Mouse (Mus musculus): ENCODE results near the gene Ppp1r9a. TPM values are rescaled to one million over a fixed set of nuclear protein-coding genes. Genes with fewer than 3 reads are reported as not detected.

The Ppp1r9a gene
- polyA plus RNA-seq (2012; rRNA removed), result 2.3 and 3.0 TPM in 2 replicates
- polyA plus RNA-seq (2014; fragmentation: Nextera tagmentation; extraction: Ambion mirVana), result 2.6 TPM in 2 replicates

DNA sequence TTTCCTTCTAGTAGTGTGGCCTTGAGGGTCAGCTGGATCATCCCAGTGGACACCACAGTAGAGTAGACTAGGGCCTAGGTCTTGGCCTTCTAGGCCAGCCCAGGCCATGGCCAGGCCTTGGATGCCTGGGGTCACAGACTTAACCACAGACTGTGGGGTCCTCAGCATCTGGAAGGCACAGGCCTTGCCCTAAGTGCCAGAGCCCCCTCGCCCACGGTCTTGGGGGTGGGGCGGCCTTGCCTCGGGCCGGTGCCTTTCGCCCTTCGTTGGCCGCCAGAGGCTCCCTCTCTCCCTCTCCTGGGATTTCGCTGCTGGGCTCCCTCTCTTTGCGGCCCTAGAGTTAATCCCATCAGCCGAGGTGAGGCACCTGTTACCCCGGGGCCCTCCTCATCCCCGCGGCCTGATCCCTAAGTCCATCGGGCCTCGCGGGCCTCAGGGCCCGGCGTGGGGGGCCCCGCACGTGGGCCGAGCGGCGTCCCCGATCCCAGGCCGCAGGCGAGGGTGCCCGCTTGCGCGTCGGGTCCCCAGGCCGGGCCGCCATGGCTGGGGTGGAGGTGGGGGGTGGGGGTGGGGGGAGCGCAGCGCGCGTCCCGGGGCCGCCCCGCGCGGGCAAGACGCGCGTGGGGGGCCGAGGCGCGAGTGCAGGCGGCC lies at the start of gene Ppp1r9a:
TSS of gene Ppp1r9a (plus strand) at position 244 of the 651 bp plus-strand sequence.
- H3K36me3 ChIP-seq (replicated peaks; ENCODE audit: control insufficient read depth, insufficient read depth, low read depth), result no peaks in the 10 kb centered on the region
- H3K27me3 ChIP-seq (ENCODE audit: control insufficient read depth, insufficient read depth, low read length), result no peaks in the 10 kb centered on the region
- H3K9ac ChIP-seq (replicated peaks), result peak within 1 kb of the TSS; percentile 66
- TF ChIP-seq CTCF (IDR thresholded peaks at IDR 0.05; ENCODE audit: low read depth), result peak; percentile 59
- no peak for TF ChIP-seq EP300 (IDR thresholded peaks at IDR 0.05; ENCODE audit: low read depth)
- peak; percentile 72 for ATAC-seq (ENCODE audit: insufficient read depth)
- no peaks in the 10 kb centered on the region for H3K9me3 ChIP-seq (ENCODE audit: control insufficient read depth, low read length)
- DNase-seq (ENCODE audit: low read depth in 3 of 3, low spot score in 3 of 3), result peak in 1 of 3 experiments; percentile 16
- H3K4me1 ChIP-seq (replicated peaks; ENCODE audit: control insufficient read depth in 2 of 2, insufficient read depth in 2 of 2, low read length in 1 of 2), result no peaks in the 10 kb centered on the region
- WGBS (ENCODE audit: insufficient replicate concordance), result under 1% methylated on average over 49 of the region's 49 CpGs
- H3K4me2 ChIP-seq (ENCODE audit: low read depth), result peak within 1 kb of the TSS; percentile 73
- no peak within 1 kb of the TSS for H3K27ac ChIP-seq
- peak within 1 kb of the TSS; percentile 53 to 58 for H3K4me3 ChIP-seq (ENCODE audit: insufficient read depth in 1 of 2, low read depth in 2 of 2, low read length in 2 of 2)

GRCm38 (mm10) chr6:4855236-4855635 lies 47.5 kb upstream of the Ppp1r9a start:
- ATAC-seq (ENCODE audit: insufficient read depth) (no peak), DNase-seq (ENCODE audit: low read depth in 3 of 3, low spot score in 3 of 3) (no peak)
- Histone ChIP-seq H3K9ac (replicated peaks) (no peak overlapping the region), H3K36me3 (replicated peaks; ENCODE audit: control insufficient read depth, insufficient read depth, low read depth) (no peaks in the 10 kb centered on the region), H3K4me1 (replicated peaks; ENCODE audit: control insufficient read depth in 2 of 2, insufficient read depth in 2 of 2, low read length in 1 of 2) (no peaks in the 10 kb centered on the region), H3K4me3 (ENCODE audit: insufficient read depth in 1 of 2, low read depth in 2 of 2, low read length in 2 of 2) (no peak overlapping the region), H3K27me3 (ENCODE audit: control insufficient read depth, insufficient read depth, low read length) (no peaks in the 10 kb centered on the region), H3K27ac (no peak overlapping the region), H3K4me2 (ENCODE audit: low read depth) (no peak overlapping the region), H3K9me3 (ENCODE audit: control insufficient read depth, low read length) (no peaks in the 10 kb centered on the region)
- WGBS (ENCODE audit: insufficient replicate concordance), result 69% methylated on average over 10 of the region's 10 CpGs
- TF ChIP-seq CTCF (IDR thresholded peaks at IDR 0.05; ENCODE audit: low read depth), result no peak
- no peak for TF ChIP-seq EP300 (IDR thresholded peaks at IDR 0.05; ENCODE audit: low read depth)

DNA sequence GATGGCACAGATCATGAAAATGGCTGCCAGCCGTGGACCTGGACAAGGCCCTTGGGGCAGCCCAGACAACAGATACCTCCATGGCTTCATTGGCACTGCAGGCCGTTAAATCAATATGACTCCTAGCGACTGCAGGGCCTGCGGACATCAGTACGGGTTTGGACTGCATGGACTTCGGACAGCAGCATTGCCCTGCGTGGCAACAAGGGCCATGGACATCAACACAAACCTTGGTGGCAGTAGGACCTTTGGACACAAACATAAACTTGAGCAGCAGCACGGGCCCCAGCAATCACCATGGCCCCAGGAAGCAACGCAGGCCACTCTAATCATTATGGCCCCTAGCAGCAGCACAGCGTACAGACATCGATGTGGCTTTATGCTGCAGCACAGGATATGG lies 45.8 kb upstream of the Ppp1r9a start:
- Histone ChIP-seq H3K4me2 (ENCODE audit: low read depth) (no peak overlapping the region), H3K4me1 (replicated peaks; ENCODE audit: control insufficient read depth in 2 of 2, insufficient read depth in 2 of 2, low read length in 1 of 2) (no peaks in the 10 kb centered on the region), H3K27me3 (ENCODE audit: control insufficient read depth, insufficient read depth, low read length) (no peaks in the 10 kb centered on the region), H3K9ac (replicated peaks) (no peak overlapping the region), H3K9me3 (ENCODE audit: control insufficient read depth, low read length) (no peaks in the 10 kb centered on the region), H3K27ac (no peak overlapping the region), H3K4me3 (ENCODE audit: insufficient read depth in 1 of 2, low read depth in 2 of 2, low read length in 2 of 2) (no peak overlapping the region), H3K36me3 (replicated peaks; ENCODE audit: control insufficient read depth, insufficient read depth, low read depth) (no peaks in the 10 kb centered on the region)
- TF ChIP-seq EP300 (IDR thresholded peaks at IDR 0.05; ENCODE audit: low read depth) (no peak), CTCF (IDR thresholded peaks at IDR 0.05; ENCODE audit: low read depth) (no peak)
- WGBS (ENCODE audit: insufficient replicate concordance), result 76% methylated on average over 11 of the region's 11 CpGs
- no peak for DNase-seq (ENCODE audit: low read depth in 3 of 3, low spot score in 3 of 3)
- ATAC-seq (ENCODE audit: insufficient read depth), result peak; percentile 45

DNA sequence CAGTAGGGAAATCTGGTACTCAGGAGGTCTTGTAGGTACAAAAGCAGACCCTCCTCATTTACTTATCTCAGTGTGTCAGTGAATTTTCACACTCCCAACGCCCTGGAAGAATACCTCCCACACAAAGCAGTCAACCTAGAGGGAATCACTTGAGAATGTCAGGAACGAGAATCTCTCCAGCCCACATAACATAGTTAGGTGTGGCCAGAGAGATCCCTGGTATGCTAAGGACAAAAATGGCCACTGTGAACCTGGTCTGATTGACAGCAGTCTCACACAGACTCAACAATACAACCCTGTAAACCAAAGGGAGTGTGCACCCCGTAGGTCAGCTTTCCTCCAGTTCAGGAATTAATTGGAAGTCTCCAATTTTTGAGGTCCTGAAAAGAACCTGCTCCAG lies 18.4 kb upstream of the Ppp1r9a start:
- Histone ChIP-seq H3K4me1 (replicated peaks; ENCODE audit: control insufficient read depth in 2 of 2, insufficient read depth in 2 of 2, low read length in 1 of 2) (0 out of 4 replicates have a peak, but pooled peaks cover 0 to under 1% of the 10 kb centered on the region in 2 experiments), H3K9me3 (ENCODE audit: control insufficient read depth, low read length) (no peaks in the 10 kb centered on the region), H3K4me2 (ENCODE audit: low read depth) (no peak overlapping the region), H3K9ac (replicated peaks) (no peak overlapping the region), H3K4me3 (ENCODE audit: insufficient read depth in 1 of 2, low read depth in 2 of 2, low read length in 2 of 2) (no peak overlapping the region), H3K27ac (no peak overlapping the region), H3K36me3 (replicated peaks; ENCODE audit: control insufficient read depth, insufficient read depth, low read depth) (no peaks in the 10 kb centered on the region), H3K27me3 (ENCODE audit: control insufficient read depth, insufficient read depth, low read length) (no peaks in the 10 kb centered on the region)
- TF ChIP-seq CTCF (IDR thresholded peaks at IDR 0.05; ENCODE audit: low read depth) (no peak), EP300 (IDR thresholded peaks at IDR 0.05; ENCODE audit: low read depth) (no peak)
- 42% methylated on average over 3 of the region's 3 CpGs for WGBS (ENCODE audit: insufficient replicate concordance)
- ATAC-seq (ENCODE audit: insufficient read depth), result no peak
- DNase-seq (ENCODE audit: low read depth in 3 of 3, low spot score in 3 of 3), result no peak

DNA sequence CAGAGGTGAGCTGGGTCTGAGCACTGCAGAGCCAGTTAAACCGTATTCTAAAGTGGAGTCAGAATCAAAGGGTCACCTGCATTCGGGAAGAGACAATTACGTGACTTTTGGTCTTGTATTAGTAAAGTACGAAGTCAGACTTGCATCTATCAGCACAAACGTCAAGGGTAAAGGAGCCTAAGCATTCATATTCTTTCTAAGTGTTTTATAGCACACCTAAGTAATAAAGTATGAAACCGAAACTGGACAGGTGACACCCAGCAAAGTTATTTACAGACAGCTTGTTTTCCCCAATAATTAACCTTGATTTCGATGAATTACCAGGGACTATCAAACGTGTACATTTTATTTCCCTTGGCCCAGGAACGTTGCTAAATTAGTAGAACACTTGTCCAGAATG lies 13.2 kb upstream of the Ppp1r9a start:
- H3K4me2 ChIP-seq (ENCODE audit: low read depth), result no peak overlapping the region
- DNase-seq (ENCODE audit: low read depth in 3 of 3, low spot score in 3 of 3), result no peak
- H3K4me1 ChIP-seq (replicated peaks; ENCODE audit: control insufficient read depth in 2 of 2, insufficient read depth in 2 of 2, low read length in 1 of 2), result 0 out of 4 replicates have a peak, but pooled peaks cover 0 to 2% of the 10 kb centered on the region in 2 experiments
- no peak for TF ChIP-seq EP300 (IDR thresholded peaks at IDR 0.05; ENCODE audit: low read depth)
- no peak for TF ChIP-seq CTCF (IDR thresholded peaks at IDR 0.05; ENCODE audit: low read depth)
- H3K4me3 ChIP-seq (ENCODE audit: insufficient read depth in 1 of 2, low read depth in 2 of 2, low read length in 2 of 2), result no peak overlapping the region
- H3K36me3 ChIP-seq (replicated peaks; ENCODE audit: control insufficient read depth, insufficient read depth, low read depth), result no peaks in the 10 kb centered on the region
- H3K9ac ChIP-seq (replicated peaks), result no peak overlapping the region
- 45% methylated on average over 9 of the region's 9 CpGs for WGBS (ENCODE audit: insufficient replicate concordance)
- H3K27ac ChIP-seq, result no peak overlapping the region
- ATAC-seq (ENCODE audit: insufficient read depth), result no peak
- H3K9me3 ChIP-seq (ENCODE audit: control insufficient read depth, low read length), result no peaks in the 10 kb centered on the region
- no peaks in the 10 kb centered on the region for H3K27me3 ChIP-seq (ENCODE audit: control insufficient read depth, insufficient read depth, low read length)
